Mouse (Mus musculus) hematopoietic stem cell, adult 5-6 weeks (primary cell): ENCODE data around the gene Pfkfb3. TPM values are rescaled to one million over a fixed set of nuclear protein-coding genes. Genes with fewer than 3 reads are reported as not detected.

Experiments
- ATAC-seq, 2 experiments: fragments of 125-278 bp in 1 of 2; replicated peaks in 1 of 2; 2 replicates each; pipeline ENCODE4 v1.8.0; 2016 to 2017; ENCODE audit warnings: inconsistent platforms in 2 of 2, mild to moderate bottlenecking in 2 of 2, moderate number of reproducible peaks in 2 of 2, low read depth in 1 of 2, moderate TSS enrichment in 1 of 2; ENCODE audit not compliant: low FRiP score in 2 of 2, poor library complexity in 2 of 2, severe bottlenecking in 2 of 2, insufficient read depth in 1 of 2, low TSS enrichment in 1 of 2
- total RNA-seq: library from RNA; stranded (forward); fragments of 172-1452, 232-1000 nt; gene quantifications from 2 replicates; pipeline ENCODE4 v1.2.3, GENCODE M21; 2017

Gene Pfkfb3
- total RNA-seq, 1 experiment from 2014 or later = 22.7 TPM

DNA sequence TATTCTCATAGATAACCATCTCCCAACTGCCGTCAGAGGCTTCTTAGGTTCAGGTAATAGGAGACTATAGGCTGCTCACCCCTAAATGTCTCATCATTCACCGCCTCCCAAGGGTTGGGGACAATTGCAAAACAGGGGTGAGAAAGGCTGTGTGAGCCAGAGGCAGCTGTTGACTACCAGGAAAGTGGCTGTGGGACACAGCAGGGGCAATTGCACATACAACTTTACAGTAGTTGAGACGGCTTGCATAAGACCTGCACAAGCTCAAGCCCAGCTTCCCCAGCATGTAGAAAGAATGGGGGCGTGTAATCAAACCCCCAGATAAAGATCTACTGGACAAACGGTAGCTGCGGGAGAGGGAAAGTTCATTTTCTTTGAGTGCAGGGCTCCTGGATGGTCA is 29.1 kb downstream of the Pfkfb3 start:
- ATAC-seq = peak in 1 of 2 experiments; percentile 60; a peak in 1 of 4 replicates

DNA sequence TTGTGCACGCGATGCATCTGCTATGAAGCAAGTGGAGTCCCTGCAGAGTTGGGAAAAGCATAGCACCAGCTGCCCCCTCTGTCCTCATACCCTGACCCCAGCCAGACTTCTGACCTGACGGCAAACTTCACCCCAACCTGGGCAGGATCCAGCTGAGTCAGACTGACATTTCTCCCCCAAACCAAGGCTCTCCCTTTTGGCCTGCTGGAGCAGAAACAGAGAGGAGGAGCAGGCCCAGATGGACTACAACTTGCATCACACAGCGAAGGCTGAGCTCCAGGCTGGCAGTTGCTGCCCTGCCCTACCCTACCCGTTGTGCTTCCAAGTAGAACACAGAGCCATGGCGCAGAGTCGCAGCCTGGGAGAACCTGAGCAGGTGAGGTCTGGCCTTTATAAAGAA is 32.1 kb downstream of the Pfkfb3 start:
- no peak for ATAC-seq

- no peak for ATAC-seq
Observed at GRCm38 (mm10) chr2:11520786-11521185, 33.1 kb downstream of the Pfkfb3 start.

GRCm38 (mm10) chr2:11515828-11516227 is 38.0 kb downstream of the Pfkfb3 start:
- ATAC-seq = 0 out of 4 replicates have a peak, but pooled peaks of 1 of the 2 experiments have one; percentile 40

GRCm38 (mm10) chr2:11513057-11513967 is 40.6 kb downstream of the Pfkfb3 start:
- ATAC-seq = peak; percentile 49 to 70; a peak in 2 of 4 replicates

GRCm38 (mm10) chr2:11512127-11512526 is 41.8 kb downstream of the Pfkfb3 start:
- peak in 1 of 2 experiments; percentile 12; a peak in 1 of 4 replicates for ATAC-seq

- no peak for ATAC-seq
Observed at GRCm38 (mm10) chr2:11503736-11504135, 50.1 kb downstream of the Pfkfb3 start.

DNA sequence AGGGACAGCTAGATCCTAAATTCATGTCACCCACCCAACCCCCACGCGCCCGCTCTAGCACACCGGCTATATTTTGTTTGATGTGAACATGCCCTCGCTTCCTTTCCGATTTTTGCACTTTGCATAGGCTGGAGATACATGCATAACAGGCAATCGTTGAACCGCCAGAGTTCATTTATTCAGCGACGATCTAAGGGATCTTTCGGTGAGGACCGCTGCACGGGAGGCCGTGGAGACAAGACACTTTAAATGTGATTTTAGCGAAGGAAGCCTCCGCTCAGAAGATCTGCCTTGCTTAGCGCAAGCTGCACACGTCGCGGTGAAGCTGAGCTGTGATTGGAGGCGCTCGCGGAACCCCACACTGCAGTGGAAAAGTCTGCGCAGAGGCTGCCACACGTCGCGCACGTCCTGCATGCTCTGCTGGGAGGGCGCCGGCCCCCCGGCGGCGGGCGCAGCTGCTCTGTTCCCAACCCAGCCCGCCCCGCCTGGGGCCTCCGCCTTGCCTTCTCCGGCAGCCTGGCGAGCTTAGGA is 50.9 kb downstream of the Pfkfb3 start:
- ATAC-seq = peak; percentile 46 to 63

DNA sequence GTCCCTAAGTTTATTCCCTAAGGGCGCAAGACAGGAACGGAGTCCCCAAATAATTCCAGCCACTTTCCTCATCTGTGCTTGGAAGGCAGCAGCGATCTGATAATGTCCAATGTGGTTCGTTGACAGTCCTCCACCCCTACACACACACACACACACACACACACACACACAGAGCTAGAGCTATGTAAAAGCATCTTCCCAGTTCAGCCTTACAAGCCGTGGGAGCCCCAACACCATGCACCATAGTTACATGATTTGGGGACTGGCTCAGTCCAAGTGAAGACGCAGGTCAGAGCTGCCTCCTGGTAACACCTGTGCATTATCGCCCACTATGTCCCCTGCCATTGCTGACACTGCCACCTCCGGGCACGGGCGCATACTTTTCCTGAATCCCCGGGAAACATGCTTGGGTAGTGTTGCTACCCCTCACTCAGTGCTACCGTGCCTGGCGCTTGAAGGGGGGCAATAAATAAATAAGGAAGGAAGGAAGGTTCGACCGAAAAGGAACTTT is 51.6 kb downstream of the Pfkfb3 start:
- no peak for ATAC-seq

GRCm38 (mm10) chr2:11501301-11502254 is 52.3 kb downstream of the Pfkfb3 start:
- ATAC-seq = peak; percentile 71 to 82

GRCm38 (mm10) chr2:11500666-11501065 is 53.2 kb downstream of the Pfkfb3 start:
- no peak for ATAC-seq

DNA sequence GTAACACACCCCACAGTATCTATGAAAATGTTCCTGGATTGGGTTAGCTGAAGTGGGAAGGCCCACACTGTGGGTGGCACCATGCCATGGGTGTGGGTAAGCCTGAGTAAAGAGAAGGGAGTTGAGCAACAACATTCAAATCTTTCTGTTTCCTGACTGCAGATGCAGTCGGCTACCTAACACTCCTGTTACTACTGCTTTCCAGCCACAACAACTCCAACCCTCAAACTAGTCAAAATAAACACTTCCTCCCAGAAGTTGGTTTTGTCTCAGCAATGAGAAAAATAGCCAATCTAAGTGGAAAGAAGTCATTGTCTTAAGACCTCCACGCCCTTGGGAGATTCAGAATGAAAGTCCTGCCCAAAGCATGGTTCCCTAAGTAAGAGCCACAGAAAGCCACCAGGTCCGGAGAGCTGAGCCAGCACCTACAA is 57.3 kb downstream of the Pfkfb3 start:
- peak; percentile 55 for ATAC-seq

- no peak for ATAC-seq
Observed at GRCm38 (mm10) chr2:11494841-11495255, 59.0 kb downstream of the Pfkfb3 start.

DNA sequence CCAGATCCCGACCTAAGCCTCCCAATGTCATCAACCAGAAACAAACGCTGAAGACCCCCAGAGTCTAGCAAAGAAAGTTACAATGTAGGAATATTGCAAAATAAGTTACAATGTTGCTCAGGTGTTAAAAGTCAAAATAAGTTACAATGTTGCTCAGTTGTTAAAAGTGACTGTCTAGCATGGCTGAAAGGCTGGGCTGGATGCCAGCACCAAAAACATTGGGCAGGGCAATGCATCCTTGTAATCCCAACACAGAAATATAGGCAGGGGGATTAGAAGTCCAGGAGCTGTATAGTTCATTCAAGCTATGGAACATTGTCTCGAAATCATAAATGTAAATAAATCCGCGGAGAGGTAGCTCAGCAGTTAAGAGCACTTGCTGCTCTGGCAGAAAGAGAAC is 61.0 kb downstream of the Pfkfb3 start:
- ATAC-seq = no peak

GRCm38 (mm10) chr2:11491471-11491870 is 62.4 kb downstream of the Pfkfb3 start:
- no peak for ATAC-seq

GRCm38 (mm10) chr2:11490554-11490953 is 63.3 kb downstream of the Pfkfb3 start:
- no peak for ATAC-seq

- no peak for ATAC-seq
Observed at GRCm38 (mm10) chr2:11483226-11483625, 70.7 kb downstream of the Pfkfb3 start.
